Mouse (Mus musculus) cerebellum, adult 9-10 months (tissue): ENCODE measurements around the gene Acr.

Experiments
- DNase-seq: peaks from one replicate; pipeline ENCODE4 v3.0.0; 2022

Acr gene

GRCm38 (mm10) chr15:89568114-89568513 lies at the start of gene Acr:
Acr (plus strand) TSS chr15:89568326.
- no peak for DNase-seq

- DNase-seq: peak; percentile 87
Observed at GRCm38 (mm10) chr15:89521951-89522350, 46.2 kb upstream of the Acr start.

- peak; percentile 76 for DNase-seq
Observed at GRCm38 (mm10) chr15:89522566-89523282, 45.4 kb upstream of the Acr start.

GRCm38 (mm10) chr15:89523283-89523832 lies 44.8 kb upstream of the Acr start:
- no peak for DNase-seq

GRCm38 (mm10) chr15:89524001-89524571 lies 44.0 kb upstream of the Acr start:
- no peak for DNase-seq

GRCm38 (mm10) chr15:89524611-89525415 lies 43.3 kb upstream of the Acr start:
- DNase-seq: peak; percentile 85

- DNase-seq: peak; percentile 94
Observed at GRCm38 (mm10) chr15:89525464-89525863, 42.7 kb upstream of the Acr start.

- peak; percentile 76 for DNase-seq
Observed at GRCm38 (mm10) chr15:89525896-89526295, 42.2 kb upstream of the Acr start.

- peak; percentile 75 for DNase-seq
Observed at GRCm38 (mm10) chr15:89526776-89527325, 41.3 kb upstream of the Acr start.

- no peak for DNase-seq
Observed at GRCm38 (mm10) chr15:89527466-89527865, 40.7 kb upstream of the Acr start.

- no peak for DNase-seq
Observed at GRCm38 (mm10) chr15:89528201-89528850, 39.8 kb upstream of the Acr start.

- DNase-seq: no peak
Observed at GRCm38 (mm10) chr15:89528923-89529322, 39.2 kb upstream of the Acr start.

- peak; percentile 88 for DNase-seq
Observed at GRCm38 (mm10) chr15:89530336-89530735, 37.8 kb upstream of the Acr start.

GRCm38 (mm10) chr15:89531399-89531798 lies 36.7 kb upstream of the Acr start:
- peak; percentile 56 for DNase-seq

GRCm38 (mm10) chr15:89532026-89532923 lies 35.9 kb upstream of the Acr start:
- peak; percentile 57 for DNase-seq

GRCm38 (mm10) chr15:89532924-89533842 lies 34.9 kb upstream of the Acr start:
- peak; percentile 61 for DNase-seq

GRCm38 (mm10) chr15:89533843-89534207 lies 34.3 kb upstream of the Acr start:
- DNase-seq: peak; percentile 68

- DNase-seq: peak; percentile 80
Observed at GRCm38 (mm10) chr15:89544171-89544570, 24.0 kb upstream of the Acr start.

- DNase-seq: peak; percentile 61
Observed at GRCm38 (mm10) chr15:89547321-89547720, 20.8 kb upstream of the Acr start.

- DNase-seq: peak; percentile 62
Observed at GRCm38 (mm10) chr15:89547824-89548601, 20.1 kb upstream of the Acr start.
